Mouse (Mus musculus) urinary bladder, postnatal 4 days (tissue): ENCODE results near the gene Taok1.

Experiments
- DNase-seq, 2 experiments: peaks; one replicate each; pipeline ENCODE4 v3.0.0; 2021 to 2022; ENCODE audit warnings: low spot score in 2 of 2

The Taok1 gene

GRCm38 (mm10) chr11:77508068-77509021 is 99.3 kb downstream of the Taok1 start:
- peak; percentile 81 to 88 for DNase-seq

- no peak for DNase-seq
Measured at GRCm38 (mm10) chr11:77507426-77507825, 100.2 kb downstream of the Taok1 start.

DNA sequence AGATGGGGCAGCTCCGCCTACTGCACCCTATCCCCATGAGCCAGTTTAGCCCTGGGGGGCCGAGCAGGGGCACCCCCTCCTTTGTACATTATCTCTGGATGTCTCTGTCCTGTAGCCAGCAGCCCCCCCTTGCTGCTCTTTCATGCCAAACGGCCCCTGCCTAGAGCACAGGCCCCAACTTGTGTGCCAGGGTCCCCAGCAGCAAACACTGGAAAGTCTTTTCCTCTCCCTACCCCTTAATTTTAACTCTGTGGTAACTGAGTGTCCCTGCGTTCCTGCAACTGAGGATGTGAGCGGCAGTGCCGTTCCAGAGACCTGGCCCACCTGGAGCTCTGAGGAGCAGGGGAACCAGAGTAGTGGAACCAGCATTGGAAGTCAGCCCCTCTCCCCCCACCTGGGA is 100.7 kb downstream of the Taok1 start:
- DNase-seq, result no peak

GRCm38 (mm10) chr11:77506273-77506672 is 101.3 kb downstream of the Taok1 start:
- DNase-seq, result no peak

- DNase-seq, result no peak
Measured at GRCm38 (mm10) chr11:77505291-77505980, 102.2 kb downstream of the Taok1 start.

DNA sequence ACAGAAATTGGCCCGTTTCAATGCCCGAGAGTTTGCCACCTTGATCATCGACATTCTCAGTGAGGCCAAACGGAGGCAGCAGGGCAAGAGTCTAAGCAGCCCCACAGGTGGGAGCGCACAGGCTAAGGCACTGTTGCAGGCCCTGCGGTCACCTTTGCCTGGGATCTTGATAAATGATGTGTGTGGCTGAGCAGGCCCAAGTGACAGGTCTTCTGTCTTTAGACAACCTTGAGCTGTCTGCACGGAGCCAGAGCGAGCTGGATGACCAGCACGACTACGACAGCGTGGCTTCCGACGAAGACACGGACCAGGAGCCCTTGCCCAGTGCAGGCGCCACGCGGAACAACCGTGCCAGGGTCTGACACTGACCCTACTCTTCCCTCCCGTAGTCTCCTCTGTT is 103.2 kb downstream of the Taok1 start:
- no peak for DNase-seq

- DNase-seq, result no peak
Measured at GRCm38 (mm10) chr11:77503511-77503910, 104.1 kb downstream of the Taok1 start.

DNA sequence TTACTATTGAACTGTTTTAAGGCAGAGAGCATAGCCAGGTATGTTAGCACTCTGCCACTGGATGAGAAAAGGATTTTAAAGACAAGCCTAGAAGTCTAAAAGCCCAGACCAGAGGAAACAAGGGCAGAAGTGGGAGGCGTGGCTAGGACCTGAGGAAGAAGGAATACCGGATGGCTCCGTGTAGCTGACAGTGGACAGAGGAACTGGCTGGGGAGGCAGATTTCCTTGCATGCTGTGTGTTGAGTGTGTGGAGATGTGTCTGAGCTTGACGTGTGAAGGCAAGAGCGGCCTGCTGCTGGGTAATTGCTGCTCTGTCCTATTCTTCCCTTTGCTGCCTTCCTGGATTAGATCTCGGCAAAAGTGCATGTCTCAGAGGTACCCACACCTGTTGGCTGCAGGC is 105.1 kb downstream of the Taok1 start:
- no peak for DNase-seq

DNA sequence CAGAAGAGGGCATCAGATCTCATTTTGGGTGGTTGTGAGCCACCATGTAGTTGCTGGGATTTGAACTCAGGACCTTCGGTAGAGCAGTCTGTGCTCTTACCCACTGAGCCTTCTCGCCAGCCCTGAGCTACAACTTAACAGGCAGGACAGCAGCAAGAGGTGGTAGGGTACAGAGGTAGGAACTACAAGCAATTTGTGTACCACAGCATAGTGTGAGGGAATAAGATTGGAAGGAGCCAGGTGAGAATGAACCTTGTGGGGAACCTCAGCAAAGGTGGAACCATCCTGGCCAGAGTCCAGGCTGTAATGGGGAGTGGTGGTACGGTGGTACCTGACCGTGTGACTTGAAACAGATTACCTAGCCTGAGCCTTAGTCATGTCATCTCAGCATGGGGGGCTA is 105.6 kb downstream of the Taok1 start:
- no peak for DNase-seq

DNA sequence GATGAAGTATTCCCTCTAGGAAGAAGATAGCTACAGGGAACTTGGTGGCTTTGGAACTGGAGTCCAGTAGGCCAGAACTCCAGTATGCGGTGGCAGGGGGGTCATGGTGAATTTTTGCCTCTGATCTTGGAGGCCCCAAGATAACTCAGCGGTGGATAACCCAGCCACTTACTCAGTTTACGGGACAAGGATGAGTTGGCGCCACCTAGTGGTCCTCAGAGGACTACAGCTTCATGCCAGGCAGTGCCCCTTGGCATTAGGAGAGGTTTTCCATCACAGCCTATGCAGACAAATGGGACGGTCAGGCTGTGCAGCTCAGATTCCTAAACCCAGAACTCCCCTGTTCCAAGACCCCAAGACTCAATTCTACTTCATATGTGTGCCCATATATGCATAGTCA is 106.2 kb downstream of the Taok1 start:
- peak in 1 of 2 experiments; percentile 79 for DNase-seq

DNA sequence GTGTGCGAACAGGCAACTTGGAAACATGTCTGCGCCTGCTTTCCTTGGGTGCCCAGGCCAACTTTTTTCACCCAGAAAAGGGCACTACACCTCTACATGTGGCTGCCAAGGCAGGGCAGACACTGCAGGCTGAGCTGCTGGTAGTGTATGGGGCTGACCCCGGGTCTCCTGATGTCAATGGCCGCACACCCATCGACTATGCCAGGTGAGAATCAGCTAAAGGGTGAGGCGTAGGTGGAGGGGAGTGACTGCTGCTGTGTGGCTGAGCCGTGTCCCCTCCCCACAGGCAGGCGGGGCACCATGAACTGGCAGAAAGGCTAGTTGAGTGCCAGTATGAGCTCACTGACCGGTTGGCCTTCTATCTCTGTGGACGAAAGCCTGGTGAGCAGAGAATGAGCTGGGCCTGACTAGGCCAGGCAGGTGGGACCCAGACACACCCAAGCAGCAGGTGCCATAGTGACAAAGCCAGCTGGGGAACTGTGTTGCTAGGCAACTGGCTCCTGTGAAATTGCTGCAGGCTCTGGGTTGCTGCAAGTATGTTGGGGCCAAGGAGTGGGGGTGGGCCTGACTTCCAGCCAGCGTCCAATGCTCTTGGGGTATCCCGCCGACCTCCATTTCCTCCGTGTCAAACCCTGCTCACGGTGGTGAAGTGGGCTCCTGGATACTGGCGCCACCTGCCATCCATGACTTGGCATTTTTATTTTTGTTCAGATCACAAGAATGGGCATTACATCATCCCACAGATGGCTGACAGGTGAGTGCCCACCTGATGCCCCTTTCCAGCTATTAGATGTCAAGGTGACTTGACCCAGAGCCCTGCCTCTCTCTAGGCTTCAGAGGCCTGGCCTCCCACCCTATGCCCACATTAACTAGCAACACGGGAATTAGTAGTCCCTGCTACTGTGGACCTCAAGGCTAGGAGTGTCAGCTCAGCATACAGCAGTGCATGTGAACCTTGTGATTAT is 107.0 kb downstream of the Taok1 start:
- no peak for DNase-seq

- no peak for DNase-seq
Measured at GRCm38 (mm10) chr11:77499354-77499753, 108.3 kb downstream of the Taok1 start.

GRCm38 (mm10) chr11:77498261-77499139 is 109.1 kb downstream of the Taok1 start:
- no peak for DNase-seq

GRCm38 (mm10) chr11:77497851-77498250 is 109.8 kb downstream of the Taok1 start:
- no peak for DNase-seq

DNA sequence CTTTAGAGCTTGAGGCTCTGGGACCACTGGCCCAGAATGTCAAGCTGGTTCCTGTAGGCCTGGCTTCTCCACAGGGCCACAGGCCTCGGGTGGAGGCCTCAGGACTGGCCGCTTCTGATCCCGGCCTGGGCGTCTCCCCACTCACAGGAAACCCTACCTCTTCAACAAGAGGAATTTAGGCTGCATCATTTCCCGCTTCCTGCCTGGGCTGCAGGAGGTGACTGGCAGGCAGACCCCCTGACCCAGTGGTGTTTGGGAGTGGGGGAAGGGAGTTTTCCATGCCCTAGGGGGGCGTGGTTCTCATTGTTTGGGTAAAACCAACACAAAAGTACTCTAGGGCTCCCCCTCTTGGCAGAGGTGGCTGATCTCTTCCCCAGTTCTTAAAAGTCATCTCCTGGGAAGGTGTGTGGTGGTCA is 110.3 kb downstream of the Taok1 start:
- DNase-seq, result no peak

DNA sequence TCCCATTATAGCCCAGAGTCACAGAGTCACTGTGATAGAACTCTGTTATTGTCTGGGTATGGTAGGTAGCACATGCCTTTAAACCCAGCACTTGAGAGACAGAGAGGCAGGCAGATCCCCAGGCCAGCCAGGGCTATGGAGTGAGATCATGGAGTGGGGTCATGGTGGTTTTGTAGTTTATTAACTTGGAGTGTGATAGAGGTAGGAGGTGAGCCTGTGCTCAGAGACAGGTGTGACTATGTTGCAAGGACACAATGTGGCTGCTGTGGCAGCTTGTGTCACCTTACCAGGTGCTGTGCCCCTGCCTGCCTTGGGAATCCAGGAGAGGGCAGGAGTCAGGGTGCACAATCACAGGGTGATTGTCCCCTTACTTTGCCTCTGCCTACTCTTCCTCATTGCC is 112.1 kb downstream of the Taok1 start:
- no peak for DNase-seq

DNA sequence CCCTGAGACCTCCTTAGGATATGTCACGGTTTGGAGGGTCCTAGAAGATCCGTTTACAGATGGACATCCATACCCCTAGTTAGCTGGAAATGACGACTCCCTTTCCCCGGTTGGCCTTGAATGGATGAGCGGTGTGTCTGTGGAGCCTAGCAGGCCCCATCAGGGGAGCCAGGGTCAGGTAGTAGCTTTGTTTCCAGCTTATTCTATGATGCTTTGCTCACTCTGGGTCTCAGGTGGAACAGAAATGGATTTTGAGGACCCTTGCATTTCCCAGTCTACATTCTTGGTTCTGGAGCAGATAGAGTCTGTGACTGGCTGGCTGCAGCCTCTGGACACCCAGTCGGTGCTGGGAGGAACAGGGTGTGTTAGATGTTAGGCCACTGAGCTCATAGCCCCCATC is 112.8 kb downstream of the Taok1 start:
- DNase-seq, result no peak

DNA sequence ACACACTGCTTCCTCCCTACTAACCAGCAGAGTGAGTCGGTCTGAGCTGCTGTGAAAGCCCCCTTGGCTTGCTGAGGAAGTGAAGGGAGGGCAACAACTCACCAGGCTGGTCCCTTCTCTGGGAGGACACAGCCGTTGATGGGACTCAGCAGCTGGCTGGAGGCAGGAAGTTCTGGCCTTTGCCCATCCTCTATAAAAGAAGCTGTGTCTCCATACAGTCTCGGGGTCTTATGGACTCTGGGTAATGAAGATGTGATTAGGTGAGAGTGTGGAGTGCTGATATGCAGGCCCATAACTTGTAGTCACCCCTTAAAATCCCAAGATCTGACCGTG is 113.3 kb downstream of the Taok1 start:
- DNase-seq, result no peak

- DNase-seq, result no peak
Measured at GRCm38 (mm10) chr11:77493512-77494343, 113.9 kb downstream of the Taok1 start, which contains the start of gene Git1. TSS of gene Git1 (plus strand) at chr11:77493562.

GRCm38 (mm10) chr11:77492911-77493332 is 114.7 kb downstream of the Taok1 start:
- DNase-seq, result peak; percentile 91 to 94
